Mouse (Mus musculus) lung, adult 2 months (tissue): ENCODE measurements around the gene A3galt2.

Experiments used
- CTCF ChIP-seq: fragments of 200-500 bp; IDR thresholded peaks from 2 replicates; pipeline ENCODE4 v1.5.1; 2011; ENCODE audit warnings: mild to moderate bottlenecking, low read length, control low read depth; ENCODE audit not compliant: insufficient read depth
- POLR2A ChIP-seq: fragments of 200-500 bp; IDR thresholded peaks from 2 replicates; pipeline ENCODE4 v1.6.1; 2011; ENCODE audit warnings: low read depth, mild to moderate bottlenecking, control low read depth, low read length, borderline replicate concordance; ENCODE audit errors: extremely low read depth

GRCm38 (mm10) chr4:128734217-128734616 lies 20.9 kb upstream of the A3galt2 start:
- TF ChIP-seq POLR2A = no peak
- no peak for TF ChIP-seq CTCF
